Mouse (Mus musculus): ENCODE measurements around the gene Gdi2.

Gene Gdi2

DNA sequence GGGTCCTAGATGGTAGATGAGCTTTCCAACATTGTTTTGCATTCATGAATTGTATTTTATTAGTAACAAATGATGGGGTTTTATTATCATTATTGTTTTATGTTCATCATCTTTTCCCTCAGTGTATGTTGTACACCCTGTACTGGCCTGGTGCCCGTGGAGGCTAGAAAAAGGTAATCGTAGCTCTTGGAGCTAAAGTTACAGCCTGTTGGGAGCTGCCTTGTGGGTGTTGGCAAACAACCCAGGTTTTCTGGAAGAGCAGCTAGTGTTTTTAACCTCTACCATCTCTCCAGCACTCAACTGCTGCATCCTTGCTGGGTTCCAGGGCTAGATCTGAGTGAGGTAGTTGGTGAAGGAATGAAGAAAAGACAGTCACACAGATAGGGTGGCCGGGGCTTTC is 9.5 kb downstream of the Gdi2 start:
- no peak for DNase-seq (ENCODE audit: low spot score)

DNA sequence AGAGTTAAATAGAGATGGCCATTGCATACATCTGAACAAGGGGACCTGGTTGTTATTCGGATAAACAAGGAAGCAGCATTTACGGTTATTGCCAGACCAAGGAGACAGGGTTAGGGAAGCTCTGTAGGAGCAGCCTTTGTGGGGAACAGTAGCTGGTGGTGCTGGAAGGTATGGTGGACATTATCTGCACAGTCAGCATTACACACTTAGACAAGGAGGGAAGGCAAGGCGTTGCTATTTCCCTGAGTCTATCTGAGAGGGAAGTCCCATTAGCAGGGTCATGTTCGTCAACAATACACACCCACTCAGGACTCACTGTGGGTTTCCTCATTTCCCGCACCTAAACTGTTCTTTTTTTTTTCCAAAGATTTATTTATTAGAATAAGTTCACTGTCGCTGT is 10.0 kb downstream of the Gdi2 start:
- no peak for DNase-seq (ENCODE audit: low spot score)

DNA sequence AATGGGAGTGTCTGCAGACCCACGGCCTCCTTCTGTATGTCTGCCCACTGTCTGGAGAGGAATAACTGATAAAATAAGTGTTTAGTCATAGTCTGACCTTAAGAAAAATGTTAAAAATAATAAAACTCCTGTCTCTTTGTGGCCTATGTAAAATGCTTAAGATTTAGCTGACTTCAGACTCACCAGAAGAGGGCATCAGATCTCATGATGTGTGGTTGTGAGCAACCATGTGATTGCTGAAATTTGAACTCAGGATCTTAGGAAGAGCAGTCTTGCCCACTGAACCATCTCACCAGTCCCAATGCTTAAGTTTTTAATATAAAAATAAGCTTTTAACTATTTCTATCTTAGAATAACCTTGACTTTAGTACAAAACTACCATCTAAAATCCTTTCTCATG is 25.3 kb downstream of the Gdi2 start:
- no peak for DNase-seq (ENCODE audit: low spot score)

DNA sequence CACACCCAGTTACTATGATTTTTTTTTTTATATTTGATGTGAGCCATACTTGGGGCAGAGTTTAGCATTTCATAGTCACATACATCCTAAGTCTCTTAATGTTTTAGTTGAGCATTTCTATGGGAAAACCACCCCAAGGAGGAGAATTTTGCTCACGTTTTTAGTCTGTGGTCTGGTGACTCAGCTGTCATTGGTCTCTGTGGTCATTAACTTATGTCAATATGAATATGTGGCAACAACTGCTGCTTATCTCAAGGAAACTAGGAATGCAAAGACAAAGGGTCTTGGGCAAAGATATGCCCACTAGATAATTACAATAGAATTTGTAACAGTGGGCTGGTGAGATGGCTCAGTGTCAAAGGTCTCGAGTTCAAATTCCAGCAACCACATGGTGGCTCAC is 26.1 kb downstream of the Gdi2 start:
- no peak for DNase-seq (ENCODE audit: low spot score)

GRCm38 (mm10) chr13:3590789-3591188 is 52.9 kb downstream of the Gdi2 start:
- DNase-seq (ENCODE audit: low spot score): no peak

DNA sequence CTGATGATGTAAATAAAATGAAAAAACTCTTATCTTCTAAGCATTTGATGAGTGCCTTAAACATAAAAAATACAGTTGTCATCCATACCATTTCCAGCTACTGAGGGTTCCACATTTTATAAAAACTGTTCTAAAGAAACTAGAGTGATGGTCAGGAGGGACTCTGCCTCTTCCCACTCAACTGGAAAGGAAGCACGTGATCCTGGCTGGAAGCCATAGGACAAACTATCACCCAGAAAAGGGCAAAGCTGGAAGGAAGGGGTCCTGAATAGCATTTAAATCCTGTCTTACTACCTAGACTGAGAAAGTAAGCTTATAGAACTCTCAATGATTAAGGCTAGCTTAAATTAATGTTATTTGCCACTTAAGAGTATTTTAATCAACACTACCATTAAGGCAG is 56.4 kb downstream of the Gdi2 start:
- DNase-seq (ENCODE audit: low spot score): no peak

DNA sequence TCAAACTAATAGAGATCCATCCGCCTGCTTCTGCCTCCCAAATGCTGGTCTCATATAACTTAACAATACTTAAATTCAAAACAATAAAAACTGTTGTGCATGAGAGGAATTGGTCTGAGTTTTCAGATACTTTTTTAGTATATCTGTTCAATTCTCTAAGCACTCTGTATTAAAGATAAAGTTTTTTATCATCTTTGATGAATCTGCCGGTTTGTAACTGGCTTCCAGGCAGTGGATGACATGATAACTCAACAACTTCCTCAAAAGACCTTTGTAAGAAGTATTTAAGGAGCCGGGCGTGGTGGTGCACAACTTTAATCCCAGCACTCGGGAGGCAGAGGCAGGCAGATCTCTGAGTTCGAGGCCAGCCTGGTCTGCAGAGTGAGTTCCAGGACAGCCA is 58.4 kb downstream of the Gdi2 start:
- no peak for DNase-seq (ENCODE audit: low spot score)

DNA sequence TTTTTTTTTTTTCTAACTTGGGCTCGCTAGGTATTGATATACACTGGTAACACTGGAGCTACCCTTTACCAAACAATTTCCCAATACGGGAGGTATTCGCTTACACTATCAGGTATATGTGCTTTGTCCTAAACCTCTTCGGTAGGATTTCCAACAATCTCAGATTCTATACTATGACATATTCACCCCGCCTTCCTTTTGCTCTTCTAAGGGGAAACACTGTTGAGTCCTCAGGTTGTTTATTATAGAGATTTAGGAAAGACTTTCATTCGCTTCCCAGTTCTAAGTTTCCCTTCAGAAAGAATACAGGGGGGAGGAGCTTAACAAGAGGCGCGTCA is 71.9 kb downstream of the Gdi2 start:
- no peak for DNase-seq (ENCODE audit: low spot score)

GRCm38 (mm10) chr13:3610118-3610794 is 72.4 kb downstream of the Gdi2 start:
- DNase-seq (ENCODE audit: low spot score): peak; percentile 47

DNA sequence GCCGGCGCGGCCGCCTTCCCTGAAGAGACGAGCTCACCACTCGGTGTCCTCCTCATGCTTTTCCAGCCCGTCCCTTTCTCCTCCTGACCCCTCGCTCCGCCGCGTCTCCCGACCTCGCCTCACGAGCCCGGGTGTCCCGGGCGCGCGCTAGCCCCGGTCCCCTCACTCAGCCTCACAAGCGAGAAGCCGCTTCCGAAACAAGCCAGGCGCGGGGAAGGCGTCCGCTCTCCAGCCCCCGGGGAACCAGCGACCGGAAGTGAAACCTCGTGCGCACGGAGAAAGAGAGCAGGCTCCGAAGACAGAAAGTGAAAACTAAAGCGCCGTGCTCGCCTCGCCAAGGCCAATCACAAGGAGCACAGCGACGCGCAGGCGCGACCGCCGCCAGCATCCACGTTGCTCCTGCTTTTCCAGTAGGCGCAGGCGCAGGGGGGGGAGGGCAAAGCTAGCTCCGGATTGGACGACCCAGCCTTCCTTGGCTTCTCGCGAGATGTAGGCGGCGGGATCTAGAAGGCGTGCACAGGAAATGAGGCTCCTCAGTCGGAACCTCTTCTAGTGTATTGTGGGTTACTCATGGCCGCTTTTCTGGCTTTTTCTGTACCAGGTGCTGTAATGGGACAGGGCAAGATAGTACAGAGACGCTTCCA is 73.1 kb downstream of the Gdi2 start, which contains the start of gene Fam208b:
Fam208b (minus strand) TSS at position 314 of the 644 bp plus-strand sequence.
- DNase-seq (ENCODE audit: low spot score): peak; percentile 99

Data from MN1 (cell line).